Mouse (Mus musculus): ENCODE measurements around the gene Olfr550.
"Not testable (repeated sequence)": the region's sequence is repeated elsewhere in the genome, so short reads cannot be mapped to it uniquely, and the experiment has no call there.

The Olfr550 gene

DNA sequence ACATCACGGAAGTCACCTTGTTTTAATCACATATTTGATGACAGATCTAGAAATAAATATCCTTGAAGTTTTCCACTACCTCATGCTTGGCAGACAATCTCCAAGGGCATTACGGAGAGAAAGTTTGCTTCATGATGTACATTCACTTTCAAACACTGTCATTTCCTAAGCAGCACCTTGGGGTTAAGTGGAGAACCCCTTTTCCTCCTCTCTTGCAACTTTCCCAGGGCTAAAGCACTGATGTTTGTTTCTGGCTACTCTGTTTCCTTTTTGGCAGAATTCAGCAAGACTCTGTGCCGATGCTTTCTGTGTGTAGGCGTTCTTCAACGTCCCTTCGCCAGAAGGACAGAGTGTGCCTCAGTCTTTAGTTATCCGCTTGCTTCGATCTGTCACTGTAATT is at the start of gene Olfr550:
TSS of gene Olfr550 (plus strand) at position 301 of the 400 bp plus-strand sequence.
- DNase-seq = no peak

DNA sequence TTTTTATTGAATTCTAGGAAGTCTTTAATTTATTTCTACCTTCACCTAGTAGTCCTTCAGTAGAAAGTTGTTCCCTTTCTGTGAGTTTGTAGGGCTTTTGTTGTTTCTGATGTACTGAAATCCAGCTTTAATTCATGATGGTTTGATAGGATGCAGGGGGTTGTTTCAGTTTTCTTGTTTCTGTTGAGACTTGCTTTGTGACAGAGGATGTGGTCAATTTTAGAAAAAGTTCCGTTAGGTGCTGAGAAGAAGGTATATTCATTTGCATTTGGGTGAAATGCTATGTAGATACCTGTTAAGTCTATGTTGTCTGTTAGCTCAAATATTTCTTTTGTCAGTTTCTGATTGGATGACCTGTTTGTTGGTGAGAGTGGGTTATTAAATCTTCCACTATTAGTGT is 42.2 kb upstream of the Olfr550 start:
- no peak for DNase-seq

DNA sequence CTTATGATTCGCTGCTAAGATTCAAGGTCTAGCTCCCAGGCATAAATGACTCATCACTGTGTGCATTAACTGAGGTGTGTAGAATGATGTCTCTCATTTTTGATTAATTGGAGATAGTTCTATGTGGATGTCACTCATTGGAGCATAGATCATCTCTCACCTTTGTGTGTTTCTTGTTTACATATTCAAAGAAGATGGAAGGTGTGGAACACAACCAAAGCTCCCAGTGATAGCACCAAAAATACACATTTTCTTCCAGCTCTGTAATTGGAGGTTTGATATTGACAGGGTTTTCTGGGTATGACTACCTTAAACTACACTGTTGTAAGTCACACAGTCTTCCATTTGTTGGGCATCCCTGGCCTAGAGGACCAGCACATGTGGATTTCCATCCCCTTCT is 36.8 kb upstream of the Olfr550 start, which contains the start of gene Olfr547:
TSS of gene Olfr547 (plus strand) at position 301 of the 400 bp plus-strand sequence.
- no peak for DNase-seq

DNA sequence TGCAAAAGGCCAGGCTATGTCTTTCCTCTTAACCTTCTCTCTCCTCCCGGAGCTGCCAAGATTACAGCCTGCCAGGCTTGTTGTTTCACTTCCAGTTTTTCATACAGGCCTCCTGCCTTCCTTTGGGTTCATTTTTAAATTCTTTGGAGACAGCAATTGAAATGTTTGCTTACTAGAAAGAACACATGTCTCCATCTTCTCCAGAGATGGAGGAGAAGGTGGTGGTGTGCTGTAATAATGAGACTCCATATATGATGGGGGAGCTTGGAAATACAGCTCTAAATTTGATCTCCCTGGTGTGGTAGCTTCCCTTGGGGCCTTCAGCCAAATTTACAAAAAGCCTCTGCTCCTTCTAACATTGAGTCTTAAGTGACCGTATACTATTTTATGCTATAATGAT is 30.6 kb upstream of the Olfr550 start, which contains the start of gene Olfr548-ps1:
TSS of gene Olfr548-ps1 (plus strand) at position 301 of the 400 bp plus-strand sequence.
- DNase-seq = no peak

DNA sequence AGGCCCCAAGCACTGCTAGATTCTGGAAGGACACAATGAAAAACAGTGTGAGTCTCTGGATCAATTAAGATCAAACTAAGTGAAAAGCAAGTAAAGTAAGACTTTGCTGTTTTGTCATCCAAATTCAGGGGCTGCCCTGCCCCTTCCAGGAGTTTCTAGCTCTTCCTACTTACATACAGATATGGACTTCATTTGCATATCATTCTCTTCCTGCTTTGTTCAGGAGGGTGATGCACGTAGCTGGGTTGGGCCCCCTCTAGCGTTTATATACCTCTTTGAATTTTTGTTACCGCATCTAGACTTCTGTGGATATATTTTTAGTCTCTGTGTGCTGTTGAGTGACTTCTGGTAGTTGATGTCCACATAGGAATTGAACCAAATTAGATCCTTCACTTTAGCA is 30.0 kb upstream of the Olfr550 start:
- no peak for DNase-seq

DNA sequence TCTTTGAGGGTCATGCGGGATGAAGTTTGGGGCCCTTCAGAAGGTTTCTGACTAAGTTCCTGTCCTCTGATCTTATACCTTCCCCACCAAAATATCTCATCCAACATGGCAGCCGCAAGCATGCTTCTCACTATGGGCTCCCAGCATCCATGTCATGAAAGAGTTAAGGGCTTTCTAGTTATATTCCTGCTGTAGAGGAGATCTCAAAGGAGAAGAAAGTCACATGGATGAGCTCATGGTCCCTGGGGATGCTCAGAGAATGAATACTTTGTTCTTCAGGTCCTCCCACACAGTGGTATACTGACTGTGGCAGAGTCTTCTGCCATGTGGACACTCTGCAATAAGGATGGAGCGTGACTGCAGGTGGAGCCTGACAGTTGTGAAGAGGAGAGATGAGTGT is 21.7 kb upstream of the Olfr550 start, which contains the start of gene Olfr549:
TSS of gene Olfr549 (plus strand) at position 301 of the 400 bp plus-strand sequence.
- no peak for DNase-seq

DNA sequence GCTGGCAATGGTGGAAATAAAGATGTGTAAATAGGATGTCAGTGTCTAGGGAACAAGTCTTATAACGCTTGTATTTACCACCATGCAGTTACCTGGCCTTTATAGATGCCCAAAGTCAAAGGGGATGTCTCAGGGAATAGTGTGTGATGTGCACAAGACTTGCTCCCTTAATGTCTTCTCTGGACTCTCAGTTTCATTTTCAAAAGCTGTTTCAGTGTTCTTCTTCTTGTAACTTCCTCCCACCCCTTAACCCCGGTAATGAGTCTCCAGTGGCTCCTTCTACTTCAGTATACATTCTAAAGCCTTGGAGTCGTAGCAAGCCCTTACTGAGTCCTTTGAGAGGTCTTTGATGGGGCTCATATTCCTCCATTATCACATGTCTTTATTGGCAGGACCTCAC is 18.0 kb upstream of the Olfr550 start:
- no peak for DNase-seq

DNA sequence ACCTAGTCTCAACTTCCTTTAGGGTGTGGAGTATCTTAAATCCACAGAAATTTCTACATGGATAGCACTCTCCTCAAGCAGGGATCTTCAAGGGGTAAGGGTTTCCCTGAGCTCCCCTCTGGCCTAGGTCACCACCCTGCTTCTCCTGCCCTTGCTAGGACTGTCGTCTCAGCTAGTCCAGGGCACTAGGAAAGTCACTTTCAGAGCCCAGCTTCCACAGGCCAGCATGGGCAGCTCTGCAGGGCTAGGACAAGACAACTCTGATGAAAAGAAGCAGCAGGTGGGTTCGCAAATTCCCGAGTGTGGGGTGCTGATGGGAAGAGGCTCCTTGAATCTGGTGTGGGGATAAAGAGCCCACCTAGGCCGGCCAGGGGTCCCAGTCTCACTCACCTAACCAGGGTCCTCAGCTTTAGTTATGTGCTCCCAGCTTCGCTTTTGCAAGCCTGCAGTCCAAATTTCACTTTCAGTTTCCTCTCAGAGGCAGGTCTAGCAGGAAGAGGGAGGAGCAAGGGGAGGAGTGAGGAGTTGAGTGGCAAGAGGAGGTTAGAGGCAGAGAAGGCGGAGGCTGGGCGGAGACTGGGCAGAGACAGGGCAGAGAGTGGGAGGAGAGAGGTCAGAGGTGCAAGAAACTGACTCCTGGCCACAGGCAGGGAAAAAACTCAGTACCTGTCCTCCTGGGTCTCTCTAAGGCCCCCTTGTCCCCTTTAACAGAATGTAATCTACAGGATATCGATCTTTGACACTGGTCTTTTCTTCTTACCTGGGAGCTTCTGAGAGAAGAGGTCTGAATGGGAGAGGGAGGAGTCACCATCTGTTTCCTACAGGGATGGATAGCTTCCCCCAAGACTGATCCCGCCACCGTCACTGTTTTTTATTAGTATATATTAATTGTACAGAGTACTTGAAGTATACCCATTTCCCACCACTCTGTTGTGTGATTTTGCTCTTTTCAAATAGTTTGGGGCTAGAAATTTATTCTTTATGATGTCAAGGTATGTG is 5.9 kb upstream of the Olfr550 start, which contains the start of gene Trim21:
TSS of gene Trim21 (minus strand) at position 488 of the 999 bp plus-strand sequence.
- peak; percentile 93 for DNase-seq

DNA sequence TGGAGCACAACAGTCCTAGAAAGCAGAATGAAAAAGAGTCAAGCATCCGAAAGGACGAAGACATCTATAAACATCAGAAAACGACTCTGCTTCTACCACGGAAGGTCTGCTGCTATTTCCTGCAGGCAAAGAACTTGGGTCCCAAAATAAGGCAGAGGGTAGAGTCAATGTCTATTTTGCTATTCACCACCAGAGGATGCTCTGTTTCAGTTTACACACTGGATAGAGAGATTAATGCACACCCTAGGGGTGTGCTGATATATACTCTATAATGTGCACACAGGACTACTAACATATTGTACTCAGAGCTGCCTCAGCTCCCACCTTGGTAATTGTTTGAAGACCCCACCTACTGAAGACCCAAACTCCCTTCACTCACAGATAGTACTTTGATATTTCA is 5.0 kb upstream of the Olfr550 start:
- no peak for DNase-seq

DNA sequence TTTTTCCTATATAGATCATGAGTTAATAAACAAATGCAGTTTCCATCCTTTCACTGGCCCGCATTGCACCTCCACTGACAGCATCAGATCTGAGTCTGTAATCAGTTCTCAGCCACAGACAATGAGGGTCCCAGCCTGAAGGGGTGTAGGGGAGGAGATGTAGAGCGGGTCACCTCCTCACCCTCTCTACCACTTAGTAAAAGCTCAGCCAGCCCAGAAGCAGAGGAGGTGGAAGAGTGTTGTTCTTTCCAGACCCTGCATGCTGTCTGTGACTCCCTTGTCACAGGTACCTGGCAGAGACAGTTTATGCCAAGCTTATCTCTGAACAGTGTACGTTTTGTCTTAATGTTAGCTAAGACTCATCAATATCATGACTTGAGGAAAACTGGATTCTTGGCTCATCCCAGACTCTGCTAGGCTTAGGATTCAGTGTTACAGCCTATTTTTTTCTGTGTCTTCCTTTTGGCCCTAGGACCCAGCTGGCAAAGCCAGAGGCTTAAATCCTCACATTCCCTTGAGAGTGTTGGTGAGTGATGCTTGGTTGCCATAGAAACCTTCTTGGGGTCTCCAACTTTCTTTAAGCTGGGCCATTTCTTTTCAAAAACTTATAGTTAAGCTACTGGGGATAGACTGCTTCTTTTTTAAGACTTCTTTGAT is 2.1 kb downstream of the Olfr550 start:
- DNase-seq = no peak

DNA sequence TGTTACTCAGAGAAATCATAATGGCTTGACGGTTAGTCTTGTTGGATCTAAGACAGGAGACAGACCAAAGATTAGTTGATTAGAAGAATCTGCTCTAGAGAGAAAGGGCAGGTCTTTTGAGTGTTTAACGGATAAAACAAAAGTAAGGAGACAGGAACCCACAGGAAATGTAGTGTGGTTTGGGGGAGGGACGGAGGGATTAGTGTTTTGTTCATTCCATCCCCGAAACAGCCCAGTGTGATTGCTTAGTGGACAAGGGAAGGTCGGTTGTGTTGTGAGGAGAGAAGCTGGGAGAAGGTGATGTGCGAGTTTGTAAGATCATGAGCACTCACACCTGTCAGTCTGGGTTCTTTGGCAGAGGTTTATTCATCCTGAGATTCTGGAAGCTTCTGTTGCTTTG is 4.8 kb downstream of the Olfr550 start:
- DNase-seq = no peak

DNA sequence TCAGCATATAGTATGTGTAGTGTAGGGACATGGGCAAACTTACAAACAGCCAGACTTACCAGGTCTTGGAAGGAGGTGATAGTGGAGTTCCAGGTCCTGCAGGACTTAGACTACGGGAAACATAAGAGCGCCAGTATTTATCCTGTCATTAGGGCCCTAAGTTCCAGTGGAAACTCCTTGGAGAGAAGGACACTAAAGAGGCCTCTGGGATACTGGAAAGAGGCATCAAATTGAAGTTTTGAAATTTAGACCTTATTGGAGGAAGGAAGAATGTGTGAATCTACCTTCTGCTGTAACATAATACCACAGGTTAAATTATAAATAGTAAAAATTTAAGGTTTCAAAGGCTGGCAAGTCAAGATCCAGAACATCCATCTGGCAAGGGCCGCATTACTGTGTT is 20.5 kb downstream of the Olfr550 start, which contains the start of gene Olfr551:
TSS of gene Olfr551 (minus strand) at position 101 of the 400 bp plus-strand sequence.
- DNase-seq = no peak

DNA sequence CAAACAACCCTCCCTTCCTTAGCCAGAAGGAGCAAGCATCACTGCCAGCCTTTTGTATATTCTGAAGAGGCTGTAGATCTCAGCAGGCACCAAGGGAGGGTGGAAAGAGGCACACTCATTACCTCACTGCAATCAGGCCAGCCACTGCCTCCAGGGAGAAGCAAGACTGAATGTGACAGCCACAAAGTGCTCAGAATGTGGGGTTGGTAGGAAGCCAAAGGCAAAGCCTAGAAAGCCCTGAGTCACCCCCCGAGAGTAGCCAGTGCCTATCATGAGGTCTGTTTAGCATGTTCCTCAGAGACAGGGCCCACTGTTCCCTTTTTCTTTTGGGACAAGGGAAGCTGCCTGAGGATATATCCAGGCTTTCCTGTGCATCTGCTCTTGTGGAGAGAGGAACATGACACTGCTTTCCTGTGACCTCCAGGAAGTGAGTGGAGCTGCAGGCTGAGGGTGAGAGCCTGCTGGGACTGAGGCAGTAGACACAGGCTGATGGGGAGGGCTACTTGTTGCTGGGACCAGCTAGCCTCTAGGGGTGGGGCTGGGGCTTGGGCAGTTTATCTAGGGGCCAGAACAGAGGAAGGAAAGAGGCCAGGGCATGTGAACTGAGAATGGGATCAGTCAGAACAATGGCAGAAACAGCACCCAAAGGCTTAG is 26.3 kb downstream of the Olfr550 start, which contains the start of gene Olfr552:
TSS of gene Olfr552 (plus strand) at position 393 of the 654 bp plus-strand sequence.
- no peak for DNase-seq

DNA sequence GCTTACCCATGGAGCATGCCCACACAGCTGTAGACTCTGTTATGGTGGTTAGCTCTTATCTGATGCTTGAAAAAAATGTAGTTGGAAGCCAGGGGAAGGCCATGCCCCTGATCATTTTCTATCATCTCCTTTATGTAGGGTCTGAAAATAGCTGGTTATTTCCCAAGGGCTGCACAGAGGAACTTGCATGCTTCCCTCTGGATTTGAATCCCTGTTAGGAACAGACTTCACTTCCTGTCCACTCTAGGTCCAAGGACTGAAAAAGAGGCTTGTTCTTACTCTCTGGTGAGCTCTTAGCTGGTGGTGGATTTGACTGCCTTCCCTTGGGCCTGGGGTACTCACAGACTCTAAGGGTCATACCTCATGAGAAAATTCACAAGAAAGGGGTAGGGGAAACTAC is 46.9 kb downstream of the Olfr550 start, which contains the start of gene Olfr553:
TSS of gene Olfr553 (minus strand) at position 101 of the 400 bp plus-strand sequence.
- DNase-seq = no peak

DNA sequence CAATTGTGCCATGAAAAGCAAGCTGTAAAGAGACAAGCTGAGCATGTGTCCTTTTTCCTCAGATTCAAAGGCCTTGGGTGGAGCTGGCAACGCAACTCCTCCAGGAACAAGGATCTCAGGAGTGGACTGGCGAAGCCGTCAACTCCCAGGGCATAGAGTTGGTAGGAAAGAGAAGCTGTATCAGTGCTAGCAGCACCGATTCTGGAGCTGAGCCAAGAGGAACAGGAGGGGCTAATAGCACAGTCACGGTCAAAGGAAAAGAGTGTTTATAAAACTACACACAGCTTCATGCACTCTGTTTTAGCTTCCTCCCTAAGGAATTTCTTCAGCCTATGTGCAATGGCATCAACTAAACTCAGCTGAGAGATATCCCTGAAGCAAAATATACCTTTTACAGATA is 48.4 kb downstream of the Olfr550 start:
- no peak for DNase-seq

DNA sequence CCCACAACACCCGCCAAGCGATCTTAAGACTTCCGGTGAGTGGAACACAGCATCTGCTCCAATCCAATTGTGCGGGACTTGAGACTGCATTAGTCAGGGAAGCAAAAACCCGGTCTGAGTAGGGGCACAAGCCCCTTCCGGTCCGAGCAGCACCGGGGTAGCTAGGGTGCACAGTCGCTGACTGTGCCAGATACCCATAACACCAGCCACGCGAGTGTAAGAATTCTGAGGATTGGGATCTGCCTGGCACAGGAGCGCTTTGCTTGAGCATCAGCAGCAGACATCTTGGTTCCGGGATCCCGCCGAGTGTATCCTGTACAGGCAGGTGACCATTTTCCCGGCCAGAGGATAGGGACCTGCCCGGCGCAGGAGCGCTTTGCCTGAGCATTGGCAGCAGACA is 49.1 kb downstream of the Olfr550 start:
- DNase-seq = not testable (repeated sequence)

Data from kidney, adult 11 months (tissue).